ENCODE assay signal across 14 mouse cellular contexts in genomic region chr3:38846602-38847382, GRCm38 (mm10). TPM values are rescaled to one million over a fixed set of nuclear protein-coding genes. Genes with fewer than 3 reads are reported as not detected.
DNase-seq lines count a peak whose midpoint lies in the region; ATAC-seq and TF ChIP-seq lines count a peak whose summit lies in the region.
"Had no signal": no experiment of that assay in that cellular context is flagged by ENCODE, and none has a peak within 500 bp of the region (broad histone marks: within the 10 kb centered on the region; RNA-seq: fewer than 3 reads in every experiment).

No protein-coding gene starts in this region.

- H3K4me2 ChIP-seq in forebrain, postnatal 0 days (ENCODE audit: low read depth): no peak overlapping the region
- no peak overlapping the region for H3K4me2 ChIP-seq in forebrain, embryonic 12.5 days
- H3K4me2 ChIP-seq in lung, embryonic 14.5 days: no peak overlapping the region
- H3K4me2 ChIP-seq in intestine, embryonic 15.5 days (replicated peaks): no peak overlapping the region
- H3K4me2 ChIP-seq: kidney, embryonic 15.5 days; limb, embryonic 12.5 days had no signal

- DNase-seq in forebrain, postnatal 0 days: no peak
- DNase-seq in lung, embryonic 14.5 days: peak; percentile 36
- DNase-seq in lung, postnatal 14 days: no peak
- peak; percentile 48 for DNase-seq in embryo, embryonic 11 days
- DNase-seq: cerebellum, adult 11-12 months; lung, adult 18-20 months; thymus, postnatal 25 days had no signal

- no peaks in the 10 kb centered on the region for H3K36me3 ChIP-seq in forebrain, postnatal 0 days (ENCODE audit: insufficient read depth)
- H3K36me3 ChIP-seq in forebrain, embryonic 12.5 days (replicated peaks): no peaks in the 10 kb centered on the region
- H3K36me3 ChIP-seq in lung, embryonic 14.5 days (ENCODE audit: insufficient read depth): no peaks in the 10 kb centered on the region
- H3K36me3 ChIP-seq in intestine, embryonic 15.5 days: no peaks in the 10 kb centered on the region
- H3K36me3 ChIP-seq: kidney, embryonic 15.5 days; limb, embryonic 12.5 days had no signal

- H3K9me3 ChIP-seq in forebrain, postnatal 0 days (ENCODE audit: low read length): no peaks in the 10 kb centered on the region
- H3K9me3 ChIP-seq in forebrain, embryonic 12.5 days: no peaks in the 10 kb centered on the region
- no peaks in the 10 kb centered on the region; the same call in 1 of the 2 replicates for H3K9me3 ChIP-seq in lung, embryonic 14.5 days (ENCODE audit: low read depth, low read length)
- H3K9me3 ChIP-seq in intestine, embryonic 15.5 days: no peaks in the 10 kb centered on the region

- WGBS in forebrain, postnatal 0 days: 55% methylated on average over 11 of the region's 11 CpGs
- 51% methylated on average over 10 of the region's 11 CpGs for WGBS in forebrain, embryonic 12.5 days
- WGBS in lung, embryonic 14.5 days: 22% methylated on average over 11 of the region's 11 CpGs
- 47% methylated on average over 11 of the region's 11 CpGs for WGBS in intestine, embryonic 15.5 days

- peak; percentile 36; the same call in 1 of the 2 replicates for TF ChIP-seq CTCF in forebrain, postnatal 0 days (IDR thresholded peaks at IDR 0.05; ENCODE audit: low read depth)
- TF ChIP-seq CTCF in lung, embryonic 14.5 days (IDR thresholded peaks at IDR 0.05; ENCODE audit: low read depth): peak; percentile 56

- ATAC-seq in forebrain, postnatal 0 days: no peak
- ATAC-seq in forebrain, embryonic 12.5 days (ENCODE audit: low FRiP score): no peak
- ATAC-seq in lung, embryonic 14.5 days (ENCODE audit: insufficient read depth): 0 out of 2 replicates have a peak, but pooled peaks have one; percentile 47
- peak; percentile 45; the same call in 1 of the 2 replicates for ATAC-seq in intestine, embryonic 15.5 days
- no peak for ATAC-seq in granulocyte monocyte progenitor cell, adult 5-6 weeks (replicated peaks; ENCODE audit: poor library complexity, severe bottlenecking)
- ATAC-seq in inflammation-experienced regulatory T-cells, adult 6 months: no peak

- no peaks in the 10 kb centered on the region for H3K4me1 ChIP-seq in forebrain, postnatal 0 days (ENCODE audit: insufficient read depth)
- 0 out of 2 replicates have a peak, but pooled peaks cover 5% of the 10 kb centered on the region for H3K4me1 ChIP-seq in forebrain, embryonic 12.5 days
- H3K4me1 ChIP-seq in lung, embryonic 14.5 days (ENCODE audit: insufficient read depth): 0 out of 2 replicates have a peak, but pooled peaks cover 5% of the 10 kb centered on the region
- no peaks in the 10 kb centered on the region for H3K4me1 ChIP-seq in intestine, embryonic 15.5 days (replicated peaks)

- no peak overlapping the region for H3K9ac ChIP-seq in forebrain, postnatal 0 days
- no peak overlapping the region for H3K9ac ChIP-seq in forebrain, embryonic 12.5 days
- no peak overlapping the region for H3K9ac ChIP-seq in lung, embryonic 14.5 days
- H3K9ac ChIP-seq in intestine, embryonic 15.5 days: no peak overlapping the region
- H3K9ac ChIP-seq: kidney, embryonic 15.5 days; limb, embryonic 12.5 days had no signal

- H3K4me3 ChIP-seq in forebrain, postnatal 0 days (ENCODE audit: low read depth, low read length): no peak overlapping the region
- H3K4me3 ChIP-seq in forebrain, embryonic 12.5 days (replicated peaks): no peak overlapping the region
- no peak overlapping the region for H3K4me3 ChIP-seq in lung, embryonic 14.5 days (ENCODE audit: low read depth, low read length)
- H3K4me3 ChIP-seq in intestine, embryonic 15.5 days (replicated peaks): no peak overlapping the region
- H3K4me3 ChIP-seq: kidney, embryonic 15.5 days; limb, embryonic 12.5 days had no signal

- H3K27me3 ChIP-seq in forebrain, postnatal 0 days (ENCODE audit: insufficient read depth, low read length): no peaks in the 10 kb centered on the region
- H3K27me3 ChIP-seq in forebrain, embryonic 12.5 days: no peaks in the 10 kb centered on the region
- no peaks in the 10 kb centered on the region for H3K27me3 ChIP-seq in lung, embryonic 14.5 days (ENCODE audit: insufficient read depth, low read length)
- no peaks in the 10 kb centered on the region for H3K27me3 ChIP-seq in intestine, embryonic 15.5 days (replicated peaks)
- H3K27me3 ChIP-seq: kidney, embryonic 15.5 days; limb, embryonic 12.5 days had no signal

- no peak overlapping the region for H3K27ac ChIP-seq in forebrain, postnatal 0 days (ENCODE audit: low read depth, low read length)
- H3K27ac ChIP-seq in forebrain, embryonic 12.5 days: no peak overlapping the region
- H3K27ac ChIP-seq in lung, embryonic 14.5 days (ENCODE audit: low read depth): no peak overlapping the region
- no peak overlapping the region for H3K27ac ChIP-seq in intestine, embryonic 15.5 days
- H3K27ac ChIP-seq: kidney, embryonic 15.5 days; limb, embryonic 12.5 days had no signal

RNA-seq across cellular contexts. Expression of gene Fat4, which starts 39.9 kb away (rescaled TPM):
- 49.6 and 62.6 TPM in 2 replicates for total RNA-seq in forebrain, postnatal 0 days (2014; rRNA removed)
- polyA plus RNA-seq in forebrain, postnatal 0 days (2015; fragmentation: Nextera tagmentation; extraction: Ambion mirVana): 3.2 and 4.3 TPM in 2 replicates
- 14.2 and 15.6 TPM in 2 replicates for polyA plus RNA-seq in forebrain, embryonic 12.5 days (2016; fragmentation: Nextera tagmentation; extraction: Ambion mirVana)
- 9.3 and 9.7 TPM in 2 replicates for polyA plus RNA-seq in lung, embryonic 14.5 days (2014; fragmentation: Nextera tagmentation; extraction: Ambion mirVana)
- polyA plus RNA-seq in intestine, embryonic 15.5 days (2015; fragmentation: Nextera tagmentation; extraction: Ambion mirVana): 5.1 and 5.3 TPM in 2 replicates
- total RNA-seq in granulocyte monocyte progenitor cell, adult 5-6 weeks (2014; fragmentation: Nextera tagmentation): not detected in 2 replicates
- not detected in 2 replicates for total RNA-seq in granulocyte monocyte progenitor cell, adult 5-6 weeks (2017)
- under 1 TPM in 2 of 3 experiments, not detected in 1; 0.04 to 0.26 TPM for polyA plus RNA-seq in inflammation-experienced regulatory T-cells, adult 6 months (2017; shearing (Covaris generic))
- total RNA-seq: monocyte, adult 5-6 weeks had no signal

Comparison
In these comparisons a context has a peak if more than half of its experiments do, and no peak if none do; other contexts are left out.
1. DNase-seq: peak in lung, embryonic 14.5 days (single experiment) and embryo, embryonic 11 days (single experiment); none in forebrain, postnatal 0 days (single experiment) and lung, postnatal 14 days (single experiment).
2. ATAC-seq: peak in lung, embryonic 14.5 days (single experiment) and intestine, embryonic 15.5 days (single experiment); none in forebrain, postnatal 0 days (single experiment), forebrain, embryonic 12.5 days (single experiment), granulocyte monocyte progenitor cell, adult 5-6 weeks (single experiment) and inflammation-experienced regulatory T-cells, adult 6 months (single experiment).